Mouse (Mus musculus): ENCODE results near the gene Padi1.

Padi1 gene

DNA sequence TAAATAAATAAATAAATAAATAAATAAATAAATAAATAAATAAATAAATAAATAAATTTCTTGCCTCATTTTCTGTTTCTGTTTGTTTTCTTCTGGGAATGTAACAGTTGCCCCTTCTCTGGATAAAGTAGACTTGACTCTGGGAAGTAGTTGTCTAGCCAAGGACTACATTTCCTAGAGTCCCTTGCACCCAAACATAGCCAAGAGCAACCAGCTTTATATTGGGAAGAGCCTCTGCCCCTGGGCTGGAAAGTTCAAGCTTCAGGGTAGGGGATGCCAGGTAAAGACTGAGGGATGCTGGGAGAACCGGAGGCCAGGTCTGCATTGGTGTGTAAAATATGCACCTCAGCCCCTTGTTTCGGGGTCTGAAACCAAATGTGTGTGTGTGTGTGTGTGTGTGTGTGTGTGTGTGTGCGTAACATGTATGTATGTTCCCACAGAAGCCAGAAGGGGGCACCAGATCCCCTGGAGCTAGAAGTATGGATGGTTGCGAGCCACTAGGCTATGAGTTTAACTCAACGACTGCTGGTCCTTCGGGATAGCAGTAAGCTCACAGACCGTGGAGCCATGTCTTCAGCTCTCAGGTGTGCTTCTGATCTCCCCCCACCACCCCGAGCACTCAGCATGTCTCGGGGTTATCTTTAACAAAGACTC is 61.2 kb downstream of the Padi1 start:
- DNase-seq (ENCODE audit: low spot score in 2 of 2), result no peak

DNA sequence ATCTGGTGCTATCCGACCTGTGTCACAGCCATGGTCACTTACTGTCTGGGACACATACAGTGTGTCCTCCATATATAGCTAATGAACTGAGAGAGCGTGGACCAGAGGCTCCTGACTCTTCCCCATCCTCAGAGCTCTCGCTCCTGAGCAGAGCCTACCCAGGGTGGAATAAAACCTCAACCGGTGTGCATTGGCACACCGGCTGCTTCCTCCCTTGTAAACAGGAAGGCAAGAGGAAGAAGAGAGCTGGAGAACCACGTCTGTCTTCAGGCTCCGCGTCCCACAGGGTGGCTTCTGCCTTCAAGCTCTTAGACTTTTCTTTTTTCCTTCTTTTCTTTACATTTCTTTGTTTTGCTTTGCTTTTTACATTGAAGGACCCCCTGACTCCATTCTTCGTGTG is 62.8 kb downstream of the Padi1 start:
- DNase-seq (ENCODE audit: low spot score in 2 of 2), result no peak

- DNase-seq (ENCODE audit: low spot score in 2 of 2), result no peak
These were observed 65.1 kb downstream of the Padi1 start for GRCm38 (mm10) chr4:140780507-140780906.

DNA sequence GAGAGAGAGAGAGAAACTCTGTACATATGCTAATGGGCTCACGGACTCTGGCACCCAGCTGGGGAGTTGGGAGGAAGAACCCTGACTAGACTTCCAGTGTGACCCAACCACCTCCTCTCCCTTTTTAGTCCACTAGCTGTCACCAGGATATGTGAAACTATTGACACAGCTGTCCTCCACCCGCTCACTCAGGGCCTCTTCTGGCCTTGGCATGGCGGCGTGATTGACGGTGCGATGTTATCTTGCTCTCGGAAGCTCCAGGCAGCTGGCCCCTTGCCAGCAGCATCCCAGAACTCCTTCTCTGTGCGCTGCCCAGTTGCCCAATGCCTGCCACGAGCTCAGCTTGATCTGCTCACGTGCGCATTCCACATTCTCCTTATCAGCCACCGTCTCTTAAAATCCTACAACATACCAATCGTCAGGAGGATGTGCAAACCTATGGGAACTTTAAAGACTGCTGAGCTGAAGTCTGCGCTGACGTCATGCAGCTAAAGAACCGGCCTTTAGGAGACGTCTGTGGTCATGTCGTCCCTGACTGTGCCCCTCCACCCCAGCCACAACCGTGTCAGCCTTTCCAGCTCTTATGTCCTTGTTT is 65.7 kb downstream of the Padi1 start:
- DNase-seq (ENCODE audit: low spot score in 2 of 2), result no peak

- no peak for DNase-seq (ENCODE audit: low spot score in 2 of 2)
These were observed 69.0 kb downstream of the Padi1 start for GRCm38 (mm10) chr4:140776623-140777022.

- no peak for DNase-seq (ENCODE audit: low spot score in 2 of 2)
These were observed 69.7 kb downstream of the Padi1 start for GRCm38 (mm10) chr4:140775876-140776275.

GRCm38 (mm10) chr4:140774893-140775292 is 70.7 kb downstream of the Padi1 start:
- no peak for DNase-seq (ENCODE audit: low spot score in 2 of 2)

- DNase-seq (ENCODE audit: low spot score in 2 of 2), result no peak
These were observed 71.4 kb downstream of the Padi1 start, which contains the start of gene Padi4 for GRCm38 (mm10) chr4:140774025-140774800. Gene Padi4 (minus strand): TSS chr4:140774236.

DNA sequence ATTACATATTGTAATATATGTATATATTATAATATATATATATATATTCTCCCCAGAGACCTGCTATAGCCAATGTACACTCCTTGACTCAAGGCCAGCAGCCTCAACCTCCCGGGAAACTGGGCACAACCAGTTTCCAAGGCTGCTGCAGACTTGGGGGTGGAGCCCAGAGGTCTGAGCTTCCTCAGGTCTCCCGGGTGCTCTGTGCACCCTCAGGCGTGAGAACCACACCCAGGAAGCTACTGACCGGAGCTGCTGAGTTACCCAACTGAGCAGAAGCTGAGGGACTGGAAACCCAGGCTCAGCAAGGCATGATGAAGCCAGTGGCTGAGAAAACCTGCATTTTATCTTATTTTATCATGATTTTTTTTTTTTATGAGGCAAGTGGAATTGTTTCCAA is 74.5 kb downstream of the Padi1 start:
- no peak for DNase-seq (ENCODE audit: low spot score in 2 of 2)

DNA sequence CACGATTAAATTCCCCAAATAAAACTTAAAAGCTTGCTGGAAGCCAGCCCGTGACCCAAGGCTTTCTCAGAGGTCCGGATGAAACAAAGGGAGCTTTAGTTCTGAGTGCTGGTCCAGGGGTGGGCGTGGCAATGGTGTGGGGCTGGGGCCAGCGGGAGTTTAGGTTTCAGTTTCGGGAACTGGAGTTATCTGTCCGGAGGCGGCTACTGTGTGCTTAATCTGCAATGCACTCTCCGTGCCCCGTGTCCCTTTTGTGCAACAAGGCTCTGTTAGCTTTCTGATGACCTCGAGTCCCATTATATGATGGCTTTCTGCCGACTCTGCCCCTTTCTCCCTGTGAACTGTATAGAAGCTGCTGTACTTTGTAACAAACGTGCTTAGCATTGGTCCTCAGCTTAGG is 75.1 kb downstream of the Padi1 start:
- no peak for DNase-seq (ENCODE audit: low spot score in 2 of 2)

DNA sequence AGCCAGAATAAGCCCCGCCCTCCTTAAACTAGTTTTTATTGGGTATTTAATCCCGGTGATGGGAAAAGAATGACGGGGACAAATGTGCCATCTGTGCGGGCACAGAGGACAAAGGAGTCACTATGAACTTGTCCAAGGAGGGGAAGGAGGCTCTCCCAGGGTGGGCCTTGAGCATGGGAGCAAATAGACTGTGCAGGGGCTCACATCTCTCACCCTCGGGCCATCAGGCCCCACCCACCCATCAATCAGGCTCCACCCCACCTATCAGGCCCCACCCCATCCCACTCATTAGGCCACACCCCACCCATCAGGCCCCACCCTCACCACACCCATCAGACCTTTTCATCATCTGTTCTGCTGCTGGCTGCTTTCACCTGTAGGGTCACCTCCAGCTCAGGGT is 76.6 kb downstream of the Padi1 start:
- DNase-seq (ENCODE audit: low spot score in 2 of 2), result no peak

GRCm38 (mm10) chr4:140765936-140766335 is 79.6 kb downstream of the Padi1 start:
- DNase-seq (ENCODE audit: low spot score in 2 of 2), result no peak

DNA sequence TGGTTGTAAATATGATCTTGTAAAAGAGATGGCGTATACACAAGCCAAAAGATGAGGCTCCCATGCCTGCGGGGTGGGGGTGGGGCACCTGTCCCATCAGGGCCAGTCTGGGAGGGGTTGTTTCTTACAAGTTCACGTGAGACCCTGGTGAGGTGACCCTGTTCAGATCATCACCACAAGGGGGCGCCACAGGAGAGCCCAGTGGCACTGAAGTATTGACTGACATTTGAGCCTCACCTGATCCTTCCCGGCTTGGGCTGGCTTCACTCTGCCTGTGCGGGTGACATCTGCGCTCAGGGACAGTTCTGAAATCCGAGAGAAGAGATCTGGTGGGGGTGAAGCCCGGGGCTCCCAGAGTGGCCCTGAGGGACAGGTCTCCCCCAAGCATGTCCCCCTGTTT is 82.4 kb downstream of the Padi1 start:
- DNase-seq (ENCODE audit: low spot score in 2 of 2), result no peak
